Mouse (Mus musculus): ENCODE results near the gene 2310034G01Rik. TPM values are rescaled to one million over a fixed set of nuclear protein-coding genes. Genes with fewer than 3 reads are reported as not detected.

The 2310034G01Rik gene
- polyA plus RNA-seq, 1 experiment from 2014 or later: 3.9 TPM

DNA sequence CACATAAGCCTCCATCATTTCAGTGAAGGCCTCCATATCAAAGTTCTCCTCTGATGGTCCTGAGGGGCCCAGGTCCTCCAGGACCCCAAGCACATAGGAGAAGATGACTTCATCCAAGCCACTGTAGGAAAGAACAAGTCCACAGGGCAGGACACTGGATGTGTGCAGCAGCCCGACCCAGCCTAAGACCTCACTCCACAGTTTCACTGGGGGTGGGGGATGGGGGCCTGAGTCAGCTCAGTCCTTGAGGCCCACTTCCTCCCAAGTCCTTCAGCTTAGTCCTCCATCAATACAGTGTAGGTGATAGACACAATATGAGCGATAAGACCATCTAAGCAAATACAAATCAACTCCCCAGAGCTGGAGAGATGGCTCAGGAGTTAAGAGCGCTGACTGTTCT lies 18.2 kb downstream of the 2310034G01Rik start:
- no peak overlapping the region for H3K9ac ChIP-seq (replicated peaks; ENCODE audit: low read depth, low read length)

DNA sequence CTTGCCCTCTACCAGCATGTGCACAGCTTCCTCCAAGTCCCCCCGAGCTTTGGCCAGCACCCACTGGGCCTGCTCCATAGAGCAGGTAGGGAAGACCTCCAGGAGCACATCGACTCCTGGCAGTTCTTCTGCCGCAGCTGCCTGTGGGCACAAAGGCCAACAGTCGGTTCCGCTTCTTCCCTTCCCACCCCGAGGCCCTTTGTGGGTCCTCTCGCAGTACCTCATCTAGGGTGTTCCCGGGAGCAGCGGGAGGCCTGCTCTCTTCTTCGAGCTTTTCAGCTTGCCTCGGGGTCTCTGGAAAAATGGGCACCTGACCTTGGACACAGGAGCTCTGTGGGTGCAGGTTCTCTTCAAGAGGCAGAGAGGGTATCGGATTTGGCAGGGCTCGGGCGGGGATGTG lies 18.8 kb downstream of the 2310034G01Rik start:
- peaks cover 16% of the 10 kb centered on the region for H3K36me3 ChIP-seq (ENCODE audit: control insufficient read depth, insufficient read depth, low read length)
- 0 out of 2 replicates have a peak overlapping the region, but pooled peaks have one; percentile 12 for H3K4me2 ChIP-seq (ENCODE audit: low read depth, low read length)
- no peak overlapping the region for H3K27ac ChIP-seq (ENCODE audit: low read depth, low read length)
- 89% methylated on average over 14 of the region's 14 CpGs for WGBS
- ATAC-seq (ENCODE audit: low read depth): no peak
- H3K9ac ChIP-seq (replicated peaks; ENCODE audit: low read depth, low read length): no peak overlapping the region
- no peaks in the 10 kb centered on the region for H3K27me3 ChIP-seq (ENCODE audit: control insufficient read depth, insufficient read depth, low read length)
- H3K4me1 ChIP-seq (ENCODE audit: control insufficient read depth, insufficient read depth, low read length): peaks cover 31% of the 10 kb centered on the region
- no peak overlapping the region for H3K4me3 ChIP-seq (ENCODE audit: low read depth, low read length)
- no peaks in the 10 kb centered on the region for H3K9me3 ChIP-seq (ENCODE audit: control insufficient read depth, low read length)

More for the DNA sequence above, 18.2 kb downstream of the 2310034G01Rik start:
- Histone ChIP-seq H3K4me2 (ENCODE audit: low read depth, low read length) (no peak overlapping the region; the same call in 1 of the 2 replicates), H3K9me3 (ENCODE audit: control insufficient read depth, low read length) (no peaks in the 10 kb centered on the region), H3K27me3 (ENCODE audit: control insufficient read depth, insufficient read depth, low read length) (no peaks in the 10 kb centered on the region), H3K36me3 (ENCODE audit: control insufficient read depth, insufficient read depth, low read length) (peaks cover 16% of the 10 kb centered on the region), H3K4me1 (ENCODE audit: control insufficient read depth, insufficient read depth, low read length) (peaks cover 28% of the 10 kb centered on the region), H3K27ac (ENCODE audit: low read depth, low read length) (no peak overlapping the region), H3K4me3 (ENCODE audit: low read depth, low read length) (no peak overlapping the region)
- WGBS: 97% methylated on average over 2 of the region's 3 CpGs
- ATAC-seq (ENCODE audit: low read depth): no peak

DNA sequence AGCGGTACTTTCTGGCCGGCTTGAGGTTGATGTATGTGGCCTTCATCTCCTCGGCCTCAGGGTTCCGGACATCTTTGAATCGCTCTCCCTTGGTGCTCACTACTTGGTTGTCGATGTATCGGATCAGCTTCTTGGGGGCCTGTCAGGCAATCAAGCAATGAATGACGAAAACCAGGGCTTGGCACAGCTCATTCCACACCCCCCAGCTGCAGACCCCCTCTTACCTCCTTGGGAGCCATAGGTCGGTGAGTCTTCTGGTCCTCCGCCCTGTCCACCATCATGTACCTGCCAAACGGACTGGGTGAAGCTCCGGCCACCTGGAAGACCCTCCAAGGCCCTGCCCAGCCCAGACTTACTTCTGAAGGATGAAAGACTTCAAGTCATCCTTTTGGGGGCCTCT lies 19.4 kb downstream of the 2310034G01Rik start:
- Histone ChIP-seq H3K4me3 (ENCODE audit: low read depth, low read length) (no peak overlapping the region), H3K4me2 (ENCODE audit: low read depth, low read length) (no peak overlapping the region), H3K9ac (replicated peaks; ENCODE audit: low read depth, low read length) (no peak overlapping the region), H3K4me1 (ENCODE audit: control insufficient read depth, insufficient read depth, low read length) (peaks cover 33% of the 10 kb centered on the region), H3K27me3 (ENCODE audit: control insufficient read depth, insufficient read depth, low read length) (no peaks in the 10 kb centered on the region), H3K36me3 (ENCODE audit: control insufficient read depth, insufficient read depth, low read length) (peaks cover 16% of the 10 kb centered on the region), H3K27ac (ENCODE audit: low read depth, low read length) (no peak overlapping the region), H3K9me3 (ENCODE audit: control insufficient read depth, low read length) (no peaks in the 10 kb centered on the region)
- 90% methylated on average over 12 of the region's 12 CpGs for whole genome bisulfite sequencing
- no peak for ATAC-seq (ENCODE audit: low read depth)

DNA sequence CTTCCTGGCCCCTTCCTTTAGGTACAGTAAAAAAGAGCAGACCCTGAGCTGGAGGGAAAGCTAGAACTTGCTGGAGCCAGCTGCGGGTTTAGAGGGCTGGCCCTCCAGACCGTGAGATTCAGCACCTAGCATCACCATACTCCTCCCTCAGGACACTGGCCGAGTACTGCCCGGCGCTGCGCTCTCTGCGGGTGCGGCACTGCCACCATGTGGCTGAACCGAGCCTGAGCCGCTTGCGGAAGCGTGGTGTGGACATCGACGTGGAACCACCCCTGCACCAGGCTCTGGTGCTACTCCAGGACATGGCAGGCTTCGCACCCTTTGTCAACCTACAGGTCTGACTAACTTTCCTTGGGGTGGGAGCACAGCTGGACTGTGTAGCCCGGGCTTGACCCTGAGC lies 20.2 kb downstream of the 2310034G01Rik start:
- ATAC-seq (ENCODE audit: low read depth): peak; percentile 16; the same call in 1 of the 2 replicates
- H3K9ac ChIP-seq (replicated peaks; ENCODE audit: low read depth, low read length): 0 out of 2 replicates have a peak overlapping the region, but pooled peaks have one; percentile 68
- WGBS: 6% methylated on average over 16 of the region's 16 CpGs
- H3K4me3 ChIP-seq (ENCODE audit: low read depth, low read length): no peak overlapping the region
- peak overlapping the region; percentile 99 for H3K4me2 ChIP-seq (ENCODE audit: low read depth, low read length)
- peaks cover 39% of the 10 kb centered on the region for H3K4me1 ChIP-seq (ENCODE audit: control insufficient read depth, insufficient read depth, low read length)
- no peaks in the 10 kb centered on the region for H3K27me3 ChIP-seq (ENCODE audit: control insufficient read depth, insufficient read depth, low read length)
- peaks cover 16% of the 10 kb centered on the region for H3K36me3 ChIP-seq (ENCODE audit: control insufficient read depth, insufficient read depth, low read length)
- H3K27ac ChIP-seq (ENCODE audit: low read depth, low read length): no peak overlapping the region
- no peaks in the 10 kb centered on the region for H3K9me3 ChIP-seq (ENCODE audit: control insufficient read depth, low read length)

DNA sequence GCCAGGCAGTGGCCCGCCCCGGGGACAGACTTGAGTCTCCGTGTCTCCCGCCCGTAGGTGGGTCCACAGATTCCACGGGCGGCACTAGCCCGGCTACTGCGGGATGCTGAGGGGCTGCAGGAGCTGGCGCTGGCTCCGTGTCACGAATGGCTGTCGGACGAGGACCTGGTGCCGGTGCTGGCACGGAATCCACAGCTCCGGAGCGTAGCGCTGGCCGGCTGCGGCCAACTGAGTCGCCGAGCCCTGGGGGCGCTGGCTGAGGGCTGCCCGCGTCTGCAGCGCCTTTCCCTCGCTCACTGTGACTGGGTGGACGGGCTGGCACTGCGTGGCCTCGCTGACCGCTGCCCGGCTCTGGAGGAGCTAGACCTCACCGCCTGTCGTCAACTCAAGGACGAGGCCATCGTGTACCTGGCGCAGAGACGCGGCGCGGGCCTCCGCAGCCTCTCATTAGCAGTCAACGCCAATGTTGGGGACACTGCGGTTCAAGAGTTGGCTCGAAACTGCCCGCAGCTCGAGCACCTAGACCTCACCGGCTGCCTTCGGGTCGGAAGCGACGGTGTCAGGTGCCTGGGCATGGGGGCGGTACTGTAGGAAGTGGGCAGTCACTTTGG lies 21.0 kb downstream of the 2310034G01Rik start:
- Histone ChIP-seq H3K9me3 (ENCODE audit: control insufficient read depth, low read length) (no peaks in the 10 kb centered on the region), H3K4me1 (ENCODE audit: control insufficient read depth, insufficient read depth, low read length) (peaks cover 39% of the 10 kb centered on the region), H3K36me3 (ENCODE audit: control insufficient read depth, insufficient read depth, low read length) (peaks cover 16% of the 10 kb centered on the region), H3K9ac (replicated peaks; ENCODE audit: low read depth, low read length) (peak overlapping the region; percentile 68), H3K27ac (ENCODE audit: low read depth, low read length) (peak overlapping the region; percentile 98), H3K27me3 (ENCODE audit: control insufficient read depth, insufficient read depth, low read length) (0 out of 2 replicates have a peak, but pooled peaks cover 2% of the 10 kb centered on the region), H3K4me3 (ENCODE audit: low read depth, low read length) (peak overlapping the region; percentile 70), H3K4me2 (ENCODE audit: low read depth, low read length) (peak overlapping the region; percentile 99)
- peak; percentile 5; the same call in 1 of the 2 replicates for ATAC-seq (ENCODE audit: low read depth)
- 2% methylated on average over 53 of the region's 54 CpGs for WGBS

DNA sequence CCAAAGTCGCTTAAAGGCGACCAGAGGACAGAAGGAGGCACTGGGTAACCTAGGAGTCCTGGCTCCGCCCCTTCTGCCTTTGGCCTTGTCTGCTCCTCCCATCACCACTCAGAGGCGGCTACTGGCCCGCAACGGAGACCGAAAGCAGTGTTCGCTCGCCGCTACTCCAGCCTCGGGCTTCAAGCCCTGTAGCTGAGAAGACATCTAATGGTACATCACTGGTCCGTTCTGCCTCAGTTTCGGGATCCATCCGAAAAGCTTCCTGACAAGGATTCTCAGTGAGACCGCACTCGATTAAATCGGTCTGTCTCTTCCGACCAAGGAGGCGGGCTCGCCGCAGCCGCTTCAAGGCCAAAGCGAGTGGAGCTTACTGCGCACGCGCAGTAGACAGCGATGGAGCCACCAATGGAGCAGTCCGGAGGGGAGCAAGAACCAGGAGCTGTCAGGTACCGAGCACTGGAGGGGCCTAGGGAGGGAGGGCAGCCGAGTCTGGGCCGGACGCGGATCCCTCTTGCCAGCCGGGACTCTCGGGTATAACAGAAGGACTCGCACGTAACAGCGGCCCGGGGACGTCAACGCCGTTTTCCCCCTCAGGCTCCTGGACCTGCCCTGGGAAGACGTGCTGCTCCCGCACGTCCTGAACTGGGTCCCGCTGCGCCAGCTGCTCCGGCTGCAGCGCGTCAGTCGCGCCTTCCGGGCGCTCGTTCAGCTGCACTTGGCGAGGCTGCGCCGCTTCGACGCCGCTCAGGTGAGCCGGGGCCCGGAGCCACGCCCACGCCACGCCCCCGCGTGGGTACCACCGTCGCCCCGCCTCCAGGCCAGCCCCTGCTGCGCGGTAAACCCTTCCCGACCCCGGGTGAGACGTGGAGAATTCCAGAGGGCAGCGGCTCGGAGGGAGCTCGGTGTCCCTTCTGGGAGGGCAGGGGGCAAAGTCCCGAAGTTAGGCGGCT lies 21.7 kb downstream of the 2310034G01Rik start, which contains the start of gene Fbxl15:
Fbxl15 (plus strand) TSS at position 104 of the 950 bp plus-strand sequence.
- Histone ChIP-seq H3K9ac (replicated peaks; ENCODE audit: low read depth, low read length) (peak within 1 kb of the TSS; percentile 68), H3K9me3 (ENCODE audit: control insufficient read depth, low read length) (no peaks in the 10 kb centered on the region), H3K27me3 (ENCODE audit: control insufficient read depth, insufficient read depth, low read length) (peaks cover 2% of the 10 kb centered on the region; the same call in 1 of the 2 replicates), H3K27ac (ENCODE audit: low read depth, low read length) (peak within 1 kb of the TSS; percentile 98), H3K4me1 (ENCODE audit: control insufficient read depth, insufficient read depth, low read length) (peaks cover 39% of the 10 kb centered on the region), H3K4me3 (ENCODE audit: low read depth, low read length) (peak within 1 kb of the TSS; percentile 70), H3K4me2 (ENCODE audit: low read depth, low read length) (peak within 1 kb of the TSS; percentile 99), H3K36me3 (ENCODE audit: control insufficient read depth, insufficient read depth, low read length) (peaks cover 16% of the 10 kb centered on the region)
- ATAC-seq (ENCODE audit: low read depth): peak; percentile 86
- WGBS: under 1% methylated on average over 80 of the region's 81 CpGs

DNA sequence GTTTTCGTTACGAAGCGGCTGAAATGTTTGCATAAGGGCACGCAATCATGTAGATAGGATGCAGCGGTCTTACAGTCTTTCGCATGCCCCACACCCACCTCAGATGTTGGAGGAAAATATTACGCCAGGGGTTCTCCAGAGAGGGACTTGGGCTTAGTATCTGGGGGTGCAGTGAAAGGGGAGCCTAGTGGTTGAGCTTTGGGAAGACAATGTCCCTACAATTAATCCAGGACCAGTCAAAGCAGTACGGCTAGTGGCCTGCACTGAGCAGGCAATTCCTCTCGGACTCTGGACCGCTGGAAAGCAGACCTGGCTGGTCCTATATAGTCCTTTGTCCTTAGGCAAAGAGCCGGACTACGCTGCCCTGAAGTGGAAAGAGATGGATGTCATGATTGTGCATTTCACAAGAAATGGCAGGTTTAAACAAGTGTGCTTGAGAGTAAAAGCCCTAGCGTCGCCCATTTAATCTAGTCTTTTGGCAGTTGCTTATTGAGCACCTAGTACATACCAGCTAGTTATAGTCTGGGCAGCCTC lies 22.5 kb downstream of the 2310034G01Rik start:
- 0 out of 2 replicates have a peak, but pooled peaks have one; percentile 2 for ATAC-seq (ENCODE audit: low read depth)

DNA sequence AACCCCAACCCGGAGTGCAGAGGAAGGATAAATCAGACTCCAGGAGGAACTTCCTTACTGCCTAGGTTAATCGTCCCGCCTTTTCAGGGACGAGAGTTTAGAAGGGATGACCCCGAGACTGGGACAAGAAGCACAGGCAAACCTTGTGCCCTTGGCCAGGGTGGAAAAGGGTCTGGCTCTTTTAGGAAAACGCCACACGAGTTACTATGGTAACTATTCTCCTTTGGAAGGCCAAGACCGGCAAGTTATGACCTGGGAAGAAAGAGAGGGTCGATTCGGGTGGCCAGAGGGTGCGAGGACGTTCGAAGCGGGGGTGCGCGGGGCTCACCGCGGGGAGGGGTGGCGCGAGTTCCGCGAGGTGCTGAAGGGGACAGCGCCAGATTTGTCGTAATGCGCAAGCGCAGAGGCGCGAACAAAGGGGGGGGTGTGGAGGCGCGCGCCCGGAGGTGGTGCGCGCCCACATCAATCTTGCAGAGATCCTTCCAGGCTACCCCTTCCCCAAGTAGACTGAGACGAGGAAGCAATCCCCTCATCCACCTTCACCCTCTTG lies 23.3 kb downstream of the 2310034G01Rik start, which contains the start of gene Psd:
Psd (minus strand) TSS at position 401 of the 550 bp plus-strand sequence.
- H3K4me1 ChIP-seq (ENCODE audit: control insufficient read depth, insufficient read depth, low read length): peaks cover 47% of the 10 kb centered on the region
- WGBS: under 1% methylated on average over 35 of the region's 35 CpGs
- no peak for ATAC-seq (ENCODE audit: low read depth)

More for the DNA sequence above, 22.5 kb downstream of the 2310034G01Rik start:
- H3K4me1 ChIP-seq (ENCODE audit: control insufficient read depth, insufficient read depth, low read length): peaks cover 39% of the 10 kb centered on the region
- peak overlapping the region; percentile 68; the same call in 1 of the 2 replicates for H3K9ac ChIP-seq (replicated peaks; ENCODE audit: low read depth, low read length)
- H3K27ac ChIP-seq (ENCODE audit: low read depth, low read length): peak overlapping the region; percentile 98
- peak overlapping the region; percentile 99 for H3K4me2 ChIP-seq (ENCODE audit: low read depth, low read length)
- peaks cover 2% of the 10 kb centered on the region; the same call in 1 of the 2 replicates for H3K27me3 ChIP-seq (ENCODE audit: control insufficient read depth, insufficient read depth, low read length)
- peak overlapping the region; percentile 70 for H3K4me3 ChIP-seq (ENCODE audit: low read depth, low read length)
- H3K36me3 ChIP-seq (ENCODE audit: control insufficient read depth, insufficient read depth, low read length): peaks cover 16% of the 10 kb centered on the region
- no peaks in the 10 kb centered on the region for H3K9me3 ChIP-seq (ENCODE audit: control insufficient read depth, low read length)
- 29% methylated on average over 14 of the region's 14 CpGs for WGBS

More for the DNA sequence above, 23.3 kb downstream of the 2310034G01Rik start, which contains the start of gene Psd:
- H3K27me3 ChIP-seq (ENCODE audit: control insufficient read depth, insufficient read depth, low read length): peaks cover 2% of the 10 kb centered on the region; the same call in 1 of the 2 replicates
- peak within 1 kb of the TSS; percentile 99 for H3K4me2 ChIP-seq (ENCODE audit: low read depth, low read length)
- H3K4me3 ChIP-seq (ENCODE audit: low read depth, low read length): peak within 1 kb of the TSS; percentile 70
- H3K27ac ChIP-seq (ENCODE audit: low read depth, low read length): peak within 1 kb of the TSS; percentile 98
- H3K36me3 ChIP-seq (ENCODE audit: control insufficient read depth, insufficient read depth, low read length): peaks cover 16% of the 10 kb centered on the region
- H3K9me3 ChIP-seq (ENCODE audit: control insufficient read depth, low read length): no peaks in the 10 kb centered on the region
- peak within 1 kb of the TSS; percentile 68 for H3K9ac ChIP-seq (replicated peaks; ENCODE audit: low read depth, low read length)
